Mouse (Mus musculus): ENCODE results near the gene Ntf5. TPM values are rescaled to one million over a fixed set of nuclear protein-coding genes. Genes with fewer than 3 reads are reported as not detected.
A peak's percentile ranks its signal among the peaks of the same experiment; 100 is the strongest.
"Not testable (repeated sequence)": the region's sequence is repeated elsewhere in the genome, so short reads cannot be mapped to it uniquely, and the experiment has no call there.

Gene Ntf5
- polyA plus RNA-seq, 1 experiment from 2014 or later, result 1.1 TPM

GRCm38 (mm10) chr7:45462325-45462724 lies 48.8 kb downstream of the Ntf5 start:
- no peak for DNase-seq (ENCODE audit: low spot score)
- 92% methylated on average over 4 of the region's 4 CpGs for WGBS
- Histone ChIP-seq H3K4me1 (replicated peaks) (peaks cover 56% of the 10 kb centered on the region), H3K27ac (no peak overlapping the region), H3K9me3 (no peaks in the 10 kb centered on the region), H3K36me3 (peaks cover 63% of the 10 kb centered on the region), H3K4me3 (no peak overlapping the region), H3K27me3 (ENCODE audit: insufficient read depth, poor library complexity, severe bottlenecking) (no peaks in the 10 kb centered on the region)

GRCm38 (mm10) chr7:45462868-45463267 lies 49.4 kb downstream of the Ntf5 start:
- not testable (repeated sequence) for DNase-seq (ENCODE audit: low spot score); H3K4me3 ChIP-seq; H3K27ac ChIP-seq; H3K27me3 ChIP-seq (ENCODE audit: insufficient read depth, poor library complexity, severe bottlenecking); H3K9me3 ChIP-seq
- 81% methylated on average over 4 of the region's 4 CpGs for WGBS
- Histone ChIP-seq H3K4me1 (replicated peaks) (peaks cover 52% of the 10 kb centered on the region), H3K36me3 (peaks cover 58% of the 10 kb centered on the region)

GRCm38 (mm10) chr7:45463987-45464778 lies 50.7 kb downstream of the Ntf5 start:
- no peaks in the 10 kb centered on the region for H3K27me3 ChIP-seq (ENCODE audit: insufficient read depth, poor library complexity, severe bottlenecking)
- WGBS, result 95% methylated on average over 7 of the region's 7 CpGs
- no peak overlapping the region for H3K27ac ChIP-seq
- H3K9me3 ChIP-seq, result no peaks in the 10 kb centered on the region
- no peak overlapping the region; the same call in 1 of the 2 replicates for H3K4me3 ChIP-seq
- no peak for DNase-seq (ENCODE audit: low spot score)
- peaks cover 49% of the 10 kb centered on the region for H3K36me3 ChIP-seq
- peaks cover 44% of the 10 kb centered on the region for H3K4me1 ChIP-seq (replicated peaks)

- H3K36me3 ChIP-seq, result peaks cover 49% of the 10 kb centered on the region
- H3K27ac ChIP-seq, result 0 out of 2 replicates have a peak overlapping the region, but pooled peaks have one; percentile 94
- no peak for DNase-seq (ENCODE audit: low spot score)
- H3K27me3 ChIP-seq (ENCODE audit: insufficient read depth, poor library complexity, severe bottlenecking), result no peaks in the 10 kb centered on the region
- 95% methylated on average over 12 of the region's 12 CpGs for WGBS
- peaks cover 41% of the 10 kb centered on the region for H3K4me1 ChIP-seq (replicated peaks)
- H3K9me3 ChIP-seq, result no peaks in the 10 kb centered on the region
- peak overlapping the region; percentile 84 for H3K4me3 ChIP-seq
These were observed 51.6 kb downstream of the Ntf5 start for GRCm38 (mm10) chr7:45465112-45465511.

GRCm38 (mm10) chr7:45465549-45465948 lies 52.1 kb downstream of the Ntf5 start:
- WGBS, result 84% methylated on average over 9 of the region's 9 CpGs
- DNase-seq (ENCODE audit: low spot score), result no peak
- Histone ChIP-seq H3K4me1 (replicated peaks) (peaks cover 37% of the 10 kb centered on the region), H3K9me3 (no peaks in the 10 kb centered on the region), H3K4me3 (peak overlapping the region; percentile 84), H3K27ac (peak overlapping the region; percentile 94), H3K27me3 (ENCODE audit: insufficient read depth, poor library complexity, severe bottlenecking) (no peaks in the 10 kb centered on the region), H3K36me3 (peaks cover 49% of the 10 kb centered on the region)

- Histone ChIP-seq H3K4me1 (replicated peaks) (peaks cover 28% of the 10 kb centered on the region), H3K9me3 (no peaks in the 10 kb centered on the region), H3K36me3 (peaks cover 40% of the 10 kb centered on the region), H3K27ac (peak within 1 kb of the TSS; percentile 94), H3K4me3 (peak within 1 kb of the TSS; percentile 84), H3K27me3 (ENCODE audit: insufficient read depth, poor library complexity, severe bottlenecking) (no peaks in the 10 kb centered on the region)
- peak; percentile 96 for DNase-seq (ENCODE audit: low spot score)
- WGBS, result under 1% methylated on average over 54 of the region's 58 CpGs
These were observed 53.0 kb downstream of the Ntf5 start, which contains the start of gene Bax for GRCm38 (mm10) chr7:45466283-45467089. TSS of gene Bax (minus strand) at chr7:45466898.

Other genes with a start within 250 kb of the Ntf5 start
- 0.71 and 1.2 TPM in 2 replicates for gene Slc17a7, start 249.7 kb upstream of the Ntf5 start, polyA plus RNA-seq (2016; fragmentation: Nextera tagmentation; extraction: Ambion mirVana)
- not detected in 2 replicates for gene Gfy, start 234.1 kb upstream of the Ntf5 start, polyA plus RNA-seq (2016; fragmentation: Nextera tagmentation; extraction: Ambion mirVana)
- not detected in 2 replicates for gene Pth2, start 232.7 kb upstream of the Ntf5 start, polyA plus RNA-seq (2016; fragmentation: Nextera tagmentation; extraction: Ambion mirVana)
- 0.64 and 0.80 TPM in 2 replicates for gene Ccdc155, start 208.8 kb upstream of the Ntf5 start, polyA plus RNA-seq (2016; fragmentation: Nextera tagmentation; extraction: Ambion mirVana)
- gene Dkkl1, start 201.5 kb upstream of the Ntf5 start, polyA plus RNA-seq (2016; fragmentation: Nextera tagmentation; extraction: Ambion mirVana), result 1.8 and 2.1 TPM in 2 replicates
- 324 and 370 TPM in 2 replicates for gene Tead2, start 197.9 kb upstream of the Ntf5 start, polyA plus RNA-seq (2016; fragmentation: Nextera tagmentation; extraction: Ambion mirVana)
- 1.0 and 1.1 TPM in 2 replicates for gene Cd37, start 174.6 kb upstream of the Ntf5 start, polyA plus RNA-seq (2016; fragmentation: Nextera tagmentation; extraction: Ambion mirVana)
- gene Slc6a16, start 172.6 kb upstream of the Ntf5 start, polyA plus RNA-seq (2016; fragmentation: Nextera tagmentation; extraction: Ambion mirVana), result 0.26 TPM in 1 of 2 replicates, not detected in the other
- gene Slc6a21, start 136.2 kb upstream of the Ntf5 start, polyA plus RNA-seq (2016; fragmentation: Nextera tagmentation; extraction: Ambion mirVana), result not detected in 2 replicates
- 10.5 and 12.5 TPM in 2 replicates for gene Trpm4, start 79.9 kb upstream of the Ntf5 start, polyA plus RNA-seq (2016; fragmentation: Nextera tagmentation; extraction: Ambion mirVana)
- gene Hrc, start 78.4 kb upstream of the Ntf5 start, polyA plus RNA-seq (2016; fragmentation: Nextera tagmentation; extraction: Ambion mirVana), result 0.36 and 0.42 TPM in 2 replicates
- 8.4 and 12.9 TPM in 2 replicates for gene Ppfia3, start 46.7 kb upstream of the Ntf5 start, polyA plus RNA-seq (2016; fragmentation: Nextera tagmentation; extraction: Ambion mirVana)
- 0.89 and 1.5 TPM in 2 replicates for gene Lin7b, start 43.1 kb upstream of the Ntf5 start, polyA plus RNA-seq (2016; fragmentation: Nextera tagmentation; extraction: Ambion mirVana)
- gene Snrnp70, start 18.0 kb upstream of the Ntf5 start, polyA plus RNA-seq (2016; fragmentation: Nextera tagmentation; extraction: Ambion mirVana), result 223 and 271 TPM in 2 replicates
- 0.07 TPM in 1 of 2 replicates, not detected in the other for gene Kcna7, start 8.0 kb upstream of the Ntf5 start, polyA plus RNA-seq (2016; fragmentation: Nextera tagmentation; extraction: Ambion mirVana)
- gene Lhb, start 7.1 kb downstream of the Ntf5 start, polyA plus RNA-seq (2016; fragmentation: Nextera tagmentation; extraction: Ambion mirVana), result 0.60 and 1.5 TPM in 2 replicates
- 43.2 and 45.7 TPM in 2 replicates for gene Gys1, start 21.1 kb downstream of the Ntf5 start, polyA plus RNA-seq (2016; fragmentation: Nextera tagmentation; extraction: Ambion mirVana)
- 192 and 212 TPM in 2 replicates for gene Ruvbl2, start 24.4 kb downstream of the Ntf5 start, polyA plus RNA-seq (2016; fragmentation: Nextera tagmentation; extraction: Ambion mirVana)
- 5,819 and 7,209 TPM in 2 replicates for gene Ftl1, start 46.2 kb downstream of the Ntf5 start, polyA plus RNA-seq (2016; fragmentation: Nextera tagmentation; extraction: Ambion mirVana)
- 264 and 295 TPM in 2 replicates for gene Bax, start 53.2 kb downstream of the Ntf5 start, polyA plus RNA-seq (2016; fragmentation: Nextera tagmentation; extraction: Ambion mirVana)
- gene Tulp2, start 68.2 kb downstream of the Ntf5 start, polyA plus RNA-seq (2016; fragmentation: Nextera tagmentation; extraction: Ambion mirVana), result 0.47 and 1.2 TPM in 2 replicates
- not detected in 2 replicates for gene Gm45808, start 73.1 kb downstream of the Ntf5 start, polyA plus RNA-seq (2016; fragmentation: Nextera tagmentation; extraction: Ambion mirVana)
- 4.8 and 6.7 TPM in 2 replicates for gene Dhdh, start 75.1 kb downstream of the Ntf5 start, polyA plus RNA-seq (2016; fragmentation: Nextera tagmentation; extraction: Ambion mirVana)
- gene Nucb1, start 96.7 kb downstream of the Ntf5 start, polyA plus RNA-seq (2016; fragmentation: Nextera tagmentation; extraction: Ambion mirVana), result 110 and 115 TPM in 2 replicates
- gene Ppp1r15a, start 112.6 kb downstream of the Ntf5 start, polyA plus RNA-seq (2016; fragmentation: Nextera tagmentation; extraction: Ambion mirVana), result 18.6 and 20.2 TPM in 2 replicates
- gene Plekha4, start 112.6 kb downstream of the Ntf5 start, polyA plus RNA-seq (2016; fragmentation: Nextera tagmentation; extraction: Ambion mirVana), result 4.1 and 4.5 TPM in 2 replicates
- 1.1 and 1.5 TPM in 2 replicates for gene Hsd17b14, start 141.2 kb downstream of the Ntf5 start, polyA plus RNA-seq (2016; fragmentation: Nextera tagmentation; extraction: Ambion mirVana)
- gene Bcat2, start 156.5 kb downstream of the Ntf5 start, polyA plus RNA-seq (2016; fragmentation: Nextera tagmentation; extraction: Ambion mirVana), result 37.1 and 46.2 TPM in 2 replicates
- not detected in 2 replicates for gene Fgf21, start 201.8 kb downstream of the Ntf5 start, polyA plus RNA-seq (2016; fragmentation: Nextera tagmentation; extraction: Ambion mirVana)
- 0.20 TPM in 1 of 2 replicates, not detected in the other for gene Fut1, start 203.6 kb downstream of the Ntf5 start, polyA plus RNA-seq (2016; fragmentation: Nextera tagmentation; extraction: Ambion mirVana)
- 0.19 TPM in 1 of 2 replicates, not detected in the other for gene Izumo1, start 208.1 kb downstream of the Ntf5 start, polyA plus RNA-seq (2016; fragmentation: Nextera tagmentation; extraction: Ambion mirVana)
- gene Rasip1, start 213.8 kb downstream of the Ntf5 start, polyA plus RNA-seq (2016; fragmentation: Nextera tagmentation; extraction: Ambion mirVana), result 6.4 and 9.3 TPM in 2 replicates
- 2.6 and 2.9 TPM in 2 replicates for gene Mamstr, start 226.3 kb downstream of the Ntf5 start, polyA plus RNA-seq (2016; fragmentation: Nextera tagmentation; extraction: Ambion mirVana)